Mouse (Mus musculus): ENCODE data around the gene Unc119b. TPM values are rescaled to one million over a fixed set of nuclear protein-coding genes. Genes with fewer than 3 reads are reported as not detected.
"Not testable (repeated sequence)": the region's sequence is repeated elsewhere in the genome, so short reads cannot be mapped to it uniquely, and the experiment has no call there.

Unc119b gene
- total RNA-seq, 1 experiment, result 27.5 TPM

- Histone ChIP-seq H3K36me3 (ENCODE audit: control insufficient read depth, insufficient read depth, low read length, poor library complexity, severe bottlenecking) (peaks cover 6% of the 10 kb centered on the region; the same call in 1 of the 2 replicates), H3K27ac (ENCODE audit: insufficient read depth, low read depth, low read length, poor library complexity, severe bottlenecking) (no peak overlapping the region), H3K9me3 (ENCODE audit: control insufficient read depth, insufficient read depth, low read depth, low read length) (no peaks in the 10 kb centered on the region), H3K9ac (ENCODE audit: insufficient read depth, low read depth, low read length, poor library complexity, severe bottlenecking) (no peak overlapping the region), H3K4me1 (ENCODE audit: control insufficient read depth in 2 of 2, insufficient read depth in 2 of 2, low read length in 2 of 2, poor library complexity in 1 of 2) (peaks cover 0 to 3% of the 10 kb centered on the region in 2 experiments; a peak in 1 of 4 replicates), H3K4me3 (ENCODE audit: insufficient read depth in 1 of 2, low read depth in 1 of 2, low read length in 2 of 2, poor library complexity in 1 of 2, severe bottlenecking in 1 of 2) (no peak overlapping the region)
- in situ Hi-C loops (cut with MboI; ENCODE audit: low sequenced_read_pairs in 2 of 2, unreplicated experiment in 2 of 2), result no loop called here
- no peak for TF ChIP-seq HCFC1 (IDR thresholded peaks at IDR 0.05; ENCODE audit: borderline replicate concordance, insufficient read depth, low read length)
- TF ChIP-seq ZC3H11A (IDR thresholded peaks at IDR 0.05; ENCODE audit: borderline replicate concordance, low read depth, low read length), result no peak
- TF ChIP-seq CHD2 (IDR thresholded peaks at IDR 0.05; ENCODE audit: low read depth, low read length), result no peak
- TF ChIP-seq MAFK (IDR thresholded peaks at IDR 0.05; ENCODE audit: insufficient read depth, low read depth, low read length), result no peak
- no peak for TF ChIP-seq ZNF384 (IDR thresholded peaks at IDR 0.05; ENCODE audit: low read depth, low read length)
- DNase-seq (ENCODE audit: low read depth, low spot score), result no peak
These were observed 60.0 kb downstream of the Unc119b start for GRCm38 (mm10) chr5:115074749-115075148.

GRCm38 (mm10) chr5:115073306-115073705, 61.5 kb downstream of the Unc119b start:
- H3K36me3 ChIP-seq (ENCODE audit: control insufficient read depth, insufficient read depth, low read length, poor library complexity, severe bottlenecking); H3K9ac ChIP-seq (ENCODE audit: insufficient read depth, low read depth, low read length, poor library complexity, severe bottlenecking); H3K9me3 ChIP-seq (ENCODE audit: control insufficient read depth, insufficient read depth, low read depth, low read length); DNase-seq (ENCODE audit: low read depth, low spot score); H3K4me1 ChIP-seq (ENCODE audit: control insufficient read depth in 2 of 2, insufficient read depth in 2 of 2, low read length in 2 of 2, poor library complexity in 1 of 2); H3K4me3 ChIP-seq (ENCODE audit: insufficient read depth in 1 of 2, low read depth in 1 of 2, low read length in 2 of 2, poor library complexity in 1 of 2, severe bottlenecking in 1 of 2); in situ Hi-C loops (cut with MboI; ENCODE audit: low sequenced_read_pairs in 2 of 2, unreplicated experiment in 2 of 2); H3K27ac ChIP-seq (ENCODE audit: insufficient read depth, low read depth, low read length, poor library complexity, severe bottlenecking): not testable (repeated sequence)

Other genes with a start within 250 kb of the Unc119b start
- 0.85 and 1.1 TPM in 2 replicates for gene Oasl2, start 238.0 kb downstream of the Unc119b start, total RNA-seq (2012; rRNA removed)
- 0.27 and 0.95 TPM in 2 replicates for gene Oasl1, start 211.7 kb downstream of the Unc119b start, total RNA-seq (2012; rRNA removed)
- gene 2210016L21Rik, start 192.8 kb downstream of the Unc119b start, total RNA-seq (2012; rRNA removed), result 16.7 and 24.4 TPM in 2 replicates
- gene Hnf1a, start 163.9 kb downstream of the Unc119b start, total RNA-seq (2012; rRNA removed), result 2.0 and 4.5 TPM in 2 replicates
- gene Sppl3, start 123.8 kb downstream of the Unc119b start, total RNA-seq (2012; rRNA removed), result 56.1 and 72.5 TPM in 2 replicates
- gene Gm10401, start 36.7 kb downstream of the Unc119b start, total RNA-seq (2012; rRNA removed), result 5.8 and 7.7 TPM in 2 replicates
- gene Acads, start 15.6 kb downstream of the Unc119b start, total RNA-seq (2012; rRNA removed), result 41.1 and 43.6 TPM in 2 replicates
- gene Mlec, start 23.2 kb upstream of the Unc119b start, total RNA-seq (2012; rRNA removed), result 191 and 272 TPM in 2 replicates
- 14.9 and 25.2 TPM in 2 replicates for gene Cabp1, start 59.4 kb upstream of the Unc119b start, total RNA-seq (2012; rRNA removed)
- 155 and 174 TPM in 2 replicates for gene Pop5, start 100.9 kb upstream of the Unc119b start, total RNA-seq (2012; rRNA removed)
- 134 and 138 TPM in 2 replicates for gene Rnf10, start 137.9 kb upstream of the Unc119b start, total RNA-seq (2012; rRNA removed)
- gene Coq5, start 144.7 kb upstream of the Unc119b start, total RNA-seq (2012; rRNA removed), result 28.3 and 34.8 TPM in 2 replicates
- gene Dynll1, start 166.0 kb upstream of the Unc119b start, total RNA-seq (2012; rRNA removed), result 575 and 753 TPM in 2 replicates
- 42.6 and 57.2 TPM in 2 replicates for gene Srsf9, start 192.2 kb upstream of the Unc119b start, total RNA-seq (2012; rRNA removed)
- gene Gatc, start 206.2 kb upstream of the Unc119b start, total RNA-seq (2012; rRNA removed), result 1.9 and 3.1 TPM in 2 replicates
- gene Triap1, start 206.2 kb upstream of the Unc119b start, total RNA-seq (2012; rRNA removed), result 21.5 and 30.7 TPM in 2 replicates
- 936 and 1,706 TPM in 2 replicates for gene Cox6a1, start 214.0 kb upstream of the Unc119b start, total RNA-seq (2012; rRNA removed)